Mouse (Mus musculus) C2C12 (cell line): ENCODE measurements around the gene Itsn2. TPM values are rescaled to one million over a fixed set of nuclear protein-coding genes. Genes with fewer than 3 reads are reported as not detected.

Experiments
- H3K27me3 ChIP-seq: one replicate; pipeline ENCODE4 v1.6.1; 2011; ENCODE audit not compliant: control insufficient read depth, insufficient read depth, insufficient read length
- H3K36me3 ChIP-seq: one replicate; pipeline ENCODE4 v1.6.1; 2011; ENCODE audit not compliant: control insufficient read depth, insufficient read depth
- H3K4me3 ChIP-seq: one replicate; pipeline ENCODE4 v1.5.1; 2011; ENCODE audit warnings: mild to moderate bottlenecking, control low read depth; ENCODE audit not compliant: poor library complexity, insufficient read depth, severe bottlenecking
- H3K79me2 ChIP-seq: one replicate; pipeline ENCODE4 v1.6.1; 2011; ENCODE audit not compliant: control insufficient read depth, insufficient read depth
- H3K79me3 ChIP-seq: one replicate; pipeline ENCODE4 v1.6.1; 2011; ENCODE audit warnings: low read depth, control low read depth
- H3ac ChIP-seq: one replicate; pipeline ENCODE3; 2011; ENCODE audit warnings: low read depth; ENCODE audit not compliant: control insufficient read depth, insufficient read length
- CEBPB ChIP-seq: IDR thresholded peaks from one replicate; pipeline ENCODE4 v1.6.1; 2011; ENCODE audit warnings: low read depth, mild to moderate bottlenecking, control low read depth, moderate library complexity
- CTCF ChIP-seq: IDR thresholded peaks from one replicate; pipeline ENCODE4 v1.5.1; 2011; ENCODE audit not compliant: control insufficient read depth, insufficient read depth, insufficient read length
- FOSL1 ChIP-seq: IDR thresholded peaks from one replicate; pipeline ENCODE4 v1.8.0; 2011; ENCODE audit warnings: mild to moderate bottlenecking, low read length; ENCODE audit not compliant: poor library complexity, insufficient read depth, severe bottlenecking
- MAX ChIP-seq: IDR thresholded peaks from one replicate; pipeline ENCODE4 v1.6.1; 2011; ENCODE audit warnings: mild to moderate bottlenecking, control low read depth
- MYOD1 ChIP-seq: IDR thresholded peaks from one replicate; pipeline ENCODE4 v1.6.1; 2011; ENCODE audit warnings: low read depth; ENCODE audit not compliant: control insufficient read depth, insufficient read length
- MYOG ChIP-seq: IDR thresholded peaks from one replicate; pipeline ENCODE4 v1.6.1; 2011; ENCODE audit not compliant: control insufficient read depth, insufficient read length; ENCODE audit errors: extremely low read depth
- USF1 ChIP-seq: IDR thresholded peaks from one replicate; pipeline ENCODE4 v1.6.1; 2011; ENCODE audit warnings: low read depth, mild to moderate bottlenecking, control low read depth, moderate library complexity
- polyA plus RNA-seq: library from polyadenylated mRNA; unstranded; fragments of >200 nt; fragmentation: generic; extraction: Trizol; gene quantifications from one replicate; pipeline ENCODE4 v1.2.1, GENCODE M21; 2012; ENCODE audit warnings: missing spikeins

Gene Itsn2
- polyA plus RNA-seq, 1 experiment, result 7.9 TPM

DNA sequence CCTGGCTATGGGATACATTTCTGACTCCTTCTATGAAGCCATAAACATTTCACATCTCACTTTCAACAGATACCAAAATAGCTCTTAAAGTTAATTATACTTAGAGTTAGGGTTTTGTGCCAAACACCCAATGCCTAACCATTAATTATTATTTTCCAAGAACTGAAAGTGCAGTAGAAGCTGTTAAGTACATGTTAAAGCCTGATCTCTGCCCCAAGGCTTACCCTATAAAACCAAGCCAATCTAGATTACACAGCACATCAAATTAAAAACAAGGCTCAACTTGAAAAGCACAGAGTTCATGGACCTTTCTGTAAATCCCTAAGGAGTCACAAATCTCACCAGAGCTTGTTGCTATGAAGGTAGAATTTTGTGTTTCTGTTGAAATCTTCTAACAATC, 10.1 kb upstream of the Itsn2 start:
- TF ChIP-seq MYOG, result no peak
- no peak for TF ChIP-seq FOSL1
- no peak for TF ChIP-seq CTCF
- TF ChIP-seq USF1, result no peak
- no peak for TF ChIP-seq CEBPB
- no peak for TF ChIP-seq MAX
- TF ChIP-seq MYOD1, result no peak
- H3K4me3 ChIP-seq, result no peak overlapping the region
- H3K79me2 ChIP-seq, result no peaks in the 10 kb centered on the region
- no peaks in the 10 kb centered on the region for H3K36me3 ChIP-seq
- no peak overlapping the region for H3ac ChIP-seq
- no peaks in the 10 kb centered on the region for H3K79me3 ChIP-seq
- no peaks in the 10 kb centered on the region for H3K27me3 ChIP-seq

DNA sequence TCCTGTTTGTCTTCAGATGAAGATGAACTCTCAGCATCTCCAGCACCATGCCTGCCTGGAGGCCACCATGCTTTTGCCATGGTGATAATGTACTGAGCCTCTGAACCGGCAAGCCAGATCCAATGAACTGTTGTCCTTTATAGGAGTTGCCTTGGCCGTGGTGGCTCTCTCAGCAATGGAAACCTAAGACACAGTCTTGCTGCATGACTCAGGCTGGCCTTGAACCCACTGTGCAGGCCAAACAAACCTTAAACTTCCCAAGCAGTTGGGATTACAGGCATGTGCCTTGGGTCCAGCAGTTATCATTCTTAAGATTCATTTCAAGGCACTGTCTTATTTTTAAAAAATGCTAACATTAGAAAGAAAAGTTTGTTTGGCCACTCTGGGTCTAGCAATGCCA, 4.6 kb upstream of the Itsn2 start:
- H3K4me3 ChIP-seq, result no peak overlapping the region
- no peaks in the 10 kb centered on the region for H3K79me2 ChIP-seq
- H3ac ChIP-seq, result no peak overlapping the region
- no peaks in the 10 kb centered on the region for H3K36me3 ChIP-seq
- H3K79me3 ChIP-seq, result no peaks in the 10 kb centered on the region
- no peaks in the 10 kb centered on the region for H3K27me3 ChIP-seq
- TF ChIP-seq FOSL1 (no peak), MYOG (no peak), CTCF (no peak), MYOD1 (no peak), CEBPB (no peak), USF1 (no peak), MAX (no peak)

DNA sequence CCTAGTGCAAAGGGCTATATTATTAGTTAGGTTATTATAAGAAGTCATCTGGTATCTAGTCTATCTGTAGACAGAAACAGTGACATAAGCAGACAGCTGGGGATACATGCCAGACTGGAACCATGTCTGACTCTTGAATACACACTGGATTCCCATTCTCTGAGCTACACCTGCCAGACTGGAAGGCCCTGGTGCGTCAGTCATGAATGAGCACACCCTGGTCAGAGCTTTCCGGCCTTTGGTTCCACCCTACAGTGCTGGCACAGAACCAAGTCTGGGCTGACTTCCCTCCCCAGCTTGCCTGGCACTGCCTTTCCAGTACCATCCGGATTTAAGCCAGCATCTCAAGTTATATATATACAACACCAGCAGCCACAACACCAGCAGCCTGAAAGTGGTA, 3.8 kb upstream of the Itsn2 start:
- H3K27me3 ChIP-seq, result no peaks in the 10 kb centered on the region
- TF ChIP-seq CTCF, result no peak
- TF ChIP-seq MYOG, result no peak
- no peak for TF ChIP-seq USF1
- no peak for TF ChIP-seq FOSL1
- TF ChIP-seq MYOD1, result peak; percentile 81
- no peak overlapping the region for H3K4me3 ChIP-seq
- no peaks in the 10 kb centered on the region for H3K36me3 ChIP-seq
- peaks cover 5% of the 10 kb centered on the region for H3K79me2 ChIP-seq
- no peak overlapping the region for H3ac ChIP-seq
- peaks cover under 1% of the 10 kb centered on the region for H3K79me3 ChIP-seq

DNA sequence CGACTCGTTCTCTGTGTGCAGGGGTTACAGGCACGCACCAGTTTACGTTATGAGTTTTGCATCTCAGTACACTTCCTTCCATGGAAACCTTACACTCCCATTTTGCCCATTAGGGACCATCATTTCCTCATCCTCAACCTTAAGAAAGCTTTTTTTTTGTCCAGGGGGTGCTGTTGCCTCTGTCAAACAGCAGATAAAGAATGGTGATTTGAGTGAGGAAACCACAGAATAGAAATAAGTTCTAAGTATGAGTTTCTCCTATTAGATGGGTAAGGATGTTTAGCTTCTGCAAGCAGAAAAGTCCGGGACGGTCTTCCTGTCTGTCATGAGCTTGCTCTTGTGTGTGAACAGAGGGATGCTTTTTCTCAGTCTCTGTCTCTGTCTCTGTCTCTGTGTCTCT, 413 bp upstream of the Itsn2 start:
- peaks cover 27% of the 10 kb centered on the region for H3K79me3 ChIP-seq
- TF ChIP-seq CEBPB (no peak), MYOG (no peak)
- H3K4me3 ChIP-seq, result no peak overlapping the region
- H3K36me3 ChIP-seq, result no peaks in the 10 kb centered on the region
- H3K27me3 ChIP-seq, result no peaks in the 10 kb centered on the region
- H3K79me2 ChIP-seq, result peaks cover 39% of the 10 kb centered on the region
- no peak overlapping the region for H3ac ChIP-seq

DNA sequence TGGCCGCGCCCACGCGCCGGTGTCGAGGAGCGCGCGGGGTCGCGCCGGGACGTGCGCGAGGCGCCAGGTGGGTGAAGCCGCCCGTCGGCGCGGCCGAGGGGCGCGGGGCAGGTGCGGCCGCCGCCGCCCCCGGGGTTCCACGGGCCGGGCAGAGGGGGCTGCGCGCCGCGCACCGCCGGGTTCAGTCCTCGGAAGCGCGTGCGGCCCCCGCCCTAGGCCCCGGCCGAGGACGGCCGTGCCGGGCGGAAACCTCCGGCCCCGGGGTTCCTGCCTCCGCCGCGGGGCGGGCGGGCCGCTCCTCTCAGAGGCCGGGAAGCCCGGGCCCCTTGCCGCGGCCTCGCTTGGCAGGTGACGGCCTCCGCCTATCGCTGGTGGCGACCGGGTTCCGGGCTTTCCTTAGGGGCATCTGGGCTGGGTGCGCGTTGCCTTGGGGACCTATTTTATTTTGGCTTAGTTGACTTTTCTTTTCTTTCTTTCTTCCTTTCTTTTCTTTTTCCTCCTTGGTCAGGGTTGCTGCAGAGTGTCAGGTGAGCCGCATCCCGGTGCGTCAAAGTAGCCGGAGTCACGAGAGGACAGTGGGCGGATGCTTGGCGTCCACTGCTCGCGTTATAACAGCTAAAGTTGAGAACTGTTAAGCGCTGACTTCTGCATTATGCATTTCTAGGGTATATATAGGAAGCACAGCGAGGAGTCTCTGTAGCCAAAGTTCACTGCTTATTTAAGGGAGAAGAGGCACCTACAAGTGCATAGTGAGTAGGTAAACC, 910 bp downstream of the Itsn2 start:
- Histone ChIP-seq H3K79me3 (peaks cover 35% of the 10 kb centered on the region), H3K27me3 (no peaks in the 10 kb centered on the region), H3K79me2 (peaks cover 53% of the 10 kb centered on the region), H3K4me3 (peak overlapping the region; percentile 61), H3K36me3 (no peaks in the 10 kb centered on the region), H3ac (peak overlapping the region; percentile 81)
- TF ChIP-seq MYOD1 (no peak), FOSL1 (no peak), CTCF (no peak), USF1 (no peak), CEBPB (no peak), MYOG (no peak), MAX (no peak)

DNA sequence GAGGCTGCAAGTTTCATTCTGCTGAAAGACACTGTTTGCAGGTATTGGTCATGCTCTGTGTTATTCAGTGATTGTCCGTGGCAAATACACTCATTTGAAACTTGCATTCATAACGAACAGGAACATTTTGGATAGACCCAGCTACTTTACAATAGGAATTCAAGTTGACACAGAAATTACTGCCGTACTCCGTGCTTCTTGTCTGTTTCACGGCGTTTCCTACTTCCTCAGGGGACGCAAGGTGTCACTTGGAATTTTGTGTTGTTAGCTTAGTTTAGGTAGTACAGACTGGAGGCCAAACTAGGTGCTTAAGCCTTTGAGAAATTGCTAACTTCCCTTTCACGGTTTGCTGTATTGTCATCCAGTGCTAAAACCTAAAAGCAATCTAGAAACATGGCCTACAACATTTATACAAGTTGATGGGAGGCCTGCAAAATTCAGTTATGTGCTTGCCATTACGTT, 1.5 kb downstream of the Itsn2 start:
- Histone ChIP-seq H3K36me3 (no peaks in the 10 kb centered on the region), H3K79me2 (peaks cover 59% of the 10 kb centered on the region), H3K79me3 (peaks cover 41% of the 10 kb centered on the region), H3ac (peak overlapping the region; percentile 81), H3K4me3 (peak overlapping the region; percentile 61), H3K27me3 (no peaks in the 10 kb centered on the region)
- TF ChIP-seq CTCF (no peak), MYOD1 (no peak), MYOG (no peak), FOSL1 (no peak), USF1 (no peak), MAX (no peak), CEBPB (no peak)
